In the genomic region with DNA sequence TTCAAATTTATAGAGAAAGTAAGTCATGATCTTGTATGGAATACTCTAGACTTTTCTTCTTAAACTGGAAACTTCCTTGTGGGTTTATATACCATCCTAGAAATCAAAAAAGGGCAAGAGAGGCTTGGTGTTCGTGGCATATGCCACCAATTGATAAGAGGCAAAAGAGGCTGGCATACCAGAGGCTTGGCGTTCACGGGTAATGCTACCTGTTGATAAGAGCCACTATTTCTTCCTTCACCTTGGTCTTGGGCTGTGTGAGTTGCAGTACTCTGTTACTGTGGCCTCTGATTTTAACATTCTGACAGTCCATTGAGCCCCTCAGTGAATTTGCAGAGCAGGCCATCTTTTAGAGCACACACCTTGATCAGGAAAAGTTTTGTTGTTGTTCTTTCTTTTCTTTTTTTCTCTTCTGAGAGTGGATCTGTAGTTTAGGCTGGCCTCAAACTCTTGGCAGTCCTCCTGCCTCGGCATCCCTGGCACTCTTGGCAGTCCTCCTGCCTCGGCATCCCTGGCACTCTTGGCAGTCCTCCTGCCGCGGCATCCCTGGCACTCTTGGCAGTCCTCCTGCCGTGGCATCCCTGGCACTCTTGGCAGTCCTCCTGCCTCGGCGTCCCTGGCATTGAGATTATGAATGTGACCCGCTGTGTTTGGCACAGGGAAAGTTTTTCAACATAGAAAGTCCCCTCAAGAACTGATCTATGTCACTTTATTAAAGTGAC, we compare ENCODE assay signal across 16 mouse cellular contexts. TPM values are rescaled to one million over a fixed set of nuclear protein-coding genes. Genes with fewer than 3 reads are reported as not detected.
DNase-seq lines count a peak whose midpoint lies in the region; ATAC-seq and TF ChIP-seq lines count a peak whose summit lies in the region.
"Had no signal": no experiment of that assay in that cellular context is flagged by ENCODE, and none has a peak within 500 bp of the region (broad histone marks: within the 10 kb centered on the region; RNA-seq: fewer than 3 reads in every experiment).

No protein-coding gene starts in this region.

- TF ChIP-seq EP300 in MEL (IDR thresholded peaks at IDR 0.05; ENCODE audit: low read depth in 1 of 2, low read length in 2 of 2) = peak in 1 of 2 experiments; percentile 39; a peak in 1 of 4 replicates

- no peak for TF ChIP-seq POLR2A in MEL (IDR thresholded peaks at IDR 0.05; ENCODE audit: control insufficient read depth in 1 of 2, insufficient read depth in 1 of 2, low read depth in 1 of 2, low read length in 2 of 2, poor library complexity in 1 of 2)

- H3K4me1 ChIP-seq in MEL (ENCODE audit: control insufficient read depth in 1 of 2, insufficient read depth in 2 of 2, low read length in 2 of 2) = peaks cover 0 to under 1% of the 10 kb centered on the region in 2 experiments; a peak in 1 of 4 replicates
- H3K4me1 ChIP-seq: forebrain, embryonic 12.5 days; hindbrain, embryonic 10.5 days; midbrain, embryonic 10.5 days had no signal

- no peaks in the 10 kb centered on the region for H3K79me2 ChIP-seq in MEL (ENCODE audit: control insufficient read depth, insufficient read depth, low read length, poor library complexity)

- ATAC-seq in cerebellum, adult (ENCODE audit: insufficient number of reproducible peaks, low FRiP score, low TSS enrichment) = no peak
- ATAC-seq in erythroid progenitor cell, adult 5-6 weeks (replicated peaks; ENCODE audit: low FRiP score, poor library complexity, severe bottlenecking) = peak; percentile 94
- ATAC-seq in megakaryocyte, adult 5-6 weeks (ENCODE audit: poor library complexity, severe bottlenecking) = 0 out of 2 replicates have a peak, but pooled peaks have one; percentile 38

- no peak overlapping the region for H3K27ac ChIP-seq in MEL (ENCODE audit: control insufficient read depth, low read depth, low read length)
- H3K27ac ChIP-seq in layer of hippocampus, adult 2 months = no peak overlapping the region
- H3K27ac ChIP-seq: forebrain, embryonic 12.5 days; hindbrain, embryonic 10.5 days; midbrain, embryonic 10.5 days had no signal

- no peak overlapping the region for H3K9ac ChIP-seq in MEL (ENCODE audit: control insufficient read depth, low read depth, low read length, poor library complexity, severe bottlenecking)
- H3K9ac ChIP-seq: forebrain, embryonic 12.5 days had no signal

- DNase-seq in cerebellum, adult 8-10 months = peak; percentile 28
- no peak for DNase-seq in MEL (ENCODE audit: low read depth, low spot score)
- no peak for DNase-seq in layer of hippocampus, adult 2 months (ENCODE audit: low spot score in 2 of 2)
- no peak for DNase-seq in left cerebral cortex, adult 9 months (ENCODE audit: low spot score in 2 of 2)
- DNase-seq in right cerebral cortex, postnatal 14 days = no peak
- DNase-seq: gastrocnemius, postnatal 10 days; kidney, adult 11 months; lung, adult 2 months; thymus, adult 2 months had no signal

- no peak for TF ChIP-seq RAD21 in MEL (IDR thresholded peaks at IDR 0.05; ENCODE audit: low read depth, low read length)

- no peak overlapping the region for H3K4me3 ChIP-seq in MEL (ENCODE audit: control insufficient read depth in 1 of 2, insufficient read depth in 1 of 2, low read depth in 2 of 2, low read length in 2 of 2)
- no peak overlapping the region for H3K4me3 ChIP-seq in layer of hippocampus, adult 2 months
- H3K4me3 ChIP-seq: forebrain, embryonic 12.5 days; hindbrain, embryonic 10.5 days; midbrain, embryonic 10.5 days; myocyte had no signal

- no peak for TF ChIP-seq CTCF in MEL (IDR thresholded peaks at IDR 0.05 in 2 of 3, conservative IDR thresholded peaks at IDR 0.05 in 1 of 3; ENCODE audit: control insufficient read depth in 1 of 3, insufficient read depth in 1 of 3, low read depth in 2 of 3, low read length in 3 of 3, poor library complexity in 1 of 3, severe bottlenecking in 1 of 3)
- TF ChIP-seq CTCF in layer of hippocampus, adult 2 months (conservative IDR thresholded peaks at IDR 0.05) = no peak

- no peaks in the 10 kb centered on the region for H3K9me3 ChIP-seq in MEL (replicated peaks; ENCODE audit: insufficient read depth, low read length)
- H3K9me3 ChIP-seq: forebrain, embryonic 12.5 days; hindbrain, embryonic 10.5 days; midbrain, embryonic 10.5 days had no signal

- no peaks in the 10 kb centered on the region for H3K27me3 ChIP-seq in MEL (ENCODE audit: control insufficient read depth in 1 of 2, insufficient read depth in 2 of 2, low read length in 2 of 2)
- H3K27me3 ChIP-seq: forebrain, embryonic 12.5 days had no signal

- H3K36me3 ChIP-seq in MEL (ENCODE audit: control insufficient read depth in 1 of 2, insufficient read depth in 2 of 2, low read length in 2 of 2) = peaks cover 0 to 15% of the 10 kb centered on the region in 2 experiments; a peak in 2 of 4 replicates

TF ChIP-seq in MEL, 35 proteins besides CTCF, POLR2A, EP300 and RAD21:
- TF ChIP-seq MAX (IDR thresholded peaks at IDR 0.05; ENCODE audit: low read length) (no peak), MYB (IDR thresholded peaks at IDR 0.05; ENCODE audit: low read depth, low read length) (no peak), NRF1 (IDR thresholded peaks at IDR 0.05; ENCODE audit: insufficient read depth, low read depth, low read length, poor library complexity, severe bottlenecking) (no peak), MAZ (IDR thresholded peaks at IDR 0.05; ENCODE audit: low read depth, low read length) (no peak), GATA1 (IDR thresholded peaks at IDR 0.05; ENCODE audit: low read depth, low read length) (peak; percentile 28; the same call in 1 of the 2 replicates), TAL1 (IDR thresholded peaks at IDR 0.05; ENCODE audit: low read length) (peak; percentile 24; the same call in 1 of the 2 replicates), NELFE (IDR thresholded peaks at IDR 0.05; ENCODE audit: low read depth, low read length) (no peak)
TF ChIP-seq in MEL: peak in this region for 2.

RNA-seq across cellular contexts. Expression of gene Elk4, which starts 19.7 kb away (rescaled TPM):
- total RNA-seq in MEL (2012; rRNA removed) = 18.8 and 19.4 TPM in 2 replicates
- 100 to 1,000 TPM in 1 of 2 experiments, 10 to 100 TPM in 1; 20.3 to 191 TPM for polyA plus RNA-seq in MEL (2012; ENCODE audit: insufficient read depth in 1 of 2, insufficient read length in 2 of 2, low read depth in 1 of 2, low replicate concordance in 2 of 2, missing spikeins in 1 of 2)
- total RNA-seq in erythroid progenitor cell, adult 5-6 weeks (2015; ENCODE audit: low replicate concordance) = 143 and 156 TPM in 2 replicates
- 66.2 and 68.6 TPM in 2 replicates for total RNA-seq in erythroid progenitor cell, adult 5-6 weeks (2017; ENCODE audit: low replicate concordance)
- total RNA-seq in megakaryocyte, adult 5-6 weeks (2015) = 90.6 and 94.3 TPM in 2 replicates
- total RNA-seq in megakaryocyte, adult 5-6 weeks (2017) = 53.1 and 63.6 TPM in 2 replicates
- total RNA-seq in layer of hippocampus, adult 2 months (2021) = 10 to 100 TPM; 51.8 to 59.2 TPM

RNA-seq across cellular contexts. Expression of gene Mfsd4a, which starts 40.8 kb away (rescaled TPM):
- 2.7 and 3.6 TPM in 2 replicates for total RNA-seq in MEL (2012; rRNA removed)
- polyA plus RNA-seq in MEL (2012; ENCODE audit: insufficient read depth in 1 of 2, insufficient read length in 2 of 2, low read depth in 1 of 2, low replicate concordance in 2 of 2, missing spikeins in 1 of 2) = 10 to 100 TPM in 1 of 2 experiments, not detected in 1; 15.5 TPM
- 0.72 TPM in 1 of 2 replicates, not detected in the other for total RNA-seq in erythroid progenitor cell, adult 5-6 weeks (2015; ENCODE audit: low replicate concordance)
- total RNA-seq in erythroid progenitor cell, adult 5-6 weeks (2017; ENCODE audit: low replicate concordance) = 0.15 and 5.4 TPM in 2 replicates
- total RNA-seq in megakaryocyte, adult 5-6 weeks (2015) = 0.11 TPM in 1 of 2 replicates, not detected in the other
- total RNA-seq in megakaryocyte, adult 5-6 weeks (2017) = 0.51 and 0.61 TPM in 2 replicates
- total RNA-seq in layer of hippocampus, adult 2 months (2021) = 10 to 100 TPM; 73.9 to 77.9 TPM

Comparison
In these comparisons a context has a peak if more than half of its experiments do, and no peak if none do; other contexts are left out.
1. RNA of gene Mfsd4a, which starts 40.8 kb away (total RNA-seq): 73.9 to 77.9 TPM in layer of hippocampus, adult 2 months; 2.7 to 3.6 TPM in MEL, 0.11 to 0.61 TPM in megakaryocyte, adult 5-6 weeks and 0.15 to 5.4 TPM in erythroid progenitor cell, adult 5-6 weeks; every median in the first group is over 10 times any median in the second.